Mouse (Mus musculus) bone marrow, adult 2 months (tissue): Measurements from ENCODE around the gene Spata5. TPM values are rescaled to one million over a fixed set of nuclear protein-coding genes. Genes with fewer than 3 reads are reported as not detected.
"Not testable (repeated sequence)": the region's sequence is repeated elsewhere in the genome, so short reads cannot be mapped to it uniquely, and the experiment has no call there.

Experiments used
- H3K27ac ChIP-seq: fragments of 200-500 bp; 2 replicates; pipeline ENCODE4 v1.5.1; 2012; ENCODE audit warnings: low read depth, mild to moderate bottlenecking, control low read depth, inconsistent platforms, low read length; ENCODE audit not compliant: control insufficient read depth, poor library complexity, insufficient read depth
- H3K4me1 ChIP-seq: fragments of 200-500 bp; 2 replicates; pipeline ENCODE4 v1.6.1; 2011; ENCODE audit warnings: low read length; ENCODE audit not compliant: control insufficient read depth, insufficient read depth
- H3K4me3 ChIP-seq: fragments of 200-500 bp; replicated peaks from 2 replicates; pipeline ENCODE3; 2011; ENCODE audit warnings: mild to moderate bottlenecking, low read depth, low read length, control low read depth; ENCODE audit not compliant: control insufficient read depth
- CTCF ChIP-seq: fragments of 200-500 bp; IDR thresholded peaks from 2 replicates; pipeline ENCODE4 v1.5.1; 2011; ENCODE audit warnings: low read length, control low read depth; ENCODE audit not compliant: control insufficient read depth, insufficient read depth
- POLR2A ChIP-seq: fragments of 200-500 bp; IDR thresholded peaks from 2 replicates; pipeline ENCODE4 v1.6.1; 2011; ENCODE audit warnings: low read depth, mild to moderate bottlenecking, control low read depth, low read length, borderline replicate concordance; ENCODE audit not compliant: control insufficient read depth
- WGBS: fragments of 180-500 bp; shearing (Covaris S2); methylation state at CpG from one replicate; pipeline ENCODE4 v1.1.7; 2018; 5-methylcytosine and 5-hydroxymethylcytosine counted together
- polyA plus RNA-seq: library from polyadenylated mRNA; stranded (reverse); fragments of >200 nt; gene quantifications from 2 replicates; pipeline ENCODE4 v1.2.4, GENCODE M21; 2011; ENCODE audit warnings: low replicate concordance; ENCODE audit not compliant: missing spikeins, insufficient read depth, insufficient read length

The Spata5 gene
- polyA plus RNA-seq, 1 experiment: 11.7 TPM

DNA sequence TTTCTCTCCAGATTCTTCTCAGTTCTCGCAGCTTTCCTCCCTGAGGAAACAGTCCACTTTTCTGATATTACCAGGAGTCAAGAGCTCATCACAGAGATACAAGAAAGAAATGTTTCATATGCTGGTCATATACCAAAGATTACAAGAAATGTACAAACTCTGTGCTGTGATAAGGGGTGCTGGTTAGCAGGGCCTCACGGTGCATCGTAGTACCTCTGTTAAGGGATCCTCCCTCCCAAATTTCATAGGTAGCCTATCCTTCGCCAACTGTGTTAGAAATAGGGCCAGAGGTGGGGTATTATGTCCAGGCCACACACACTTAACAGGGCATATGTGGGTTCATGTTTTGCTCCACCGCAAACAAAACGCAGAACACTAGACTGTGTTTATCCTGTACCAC is 157.1 kb downstream of the Spata5 start:
- no peak overlapping the region for H3K27ac ChIP-seq
- 87% methylated on average over 6 of the region's 6 CpGs for WGBS
- no peaks in the 10 kb centered on the region for H3K4me1 ChIP-seq
- H3K4me3 ChIP-seq: no peak overlapping the region
- TF ChIP-seq CTCF: no peak
- TF ChIP-seq POLR2A: no peak

- WGBS: 80% methylated on average over 3 of the region's 3 CpGs
- no peak overlapping the region for H3K4me3 ChIP-seq
- H3K27ac ChIP-seq: no peak overlapping the region
- no peak for TF ChIP-seq POLR2A
- no peak for TF ChIP-seq CTCF
- H3K4me1 ChIP-seq: no peaks in the 10 kb centered on the region
These were observed 158.0 kb downstream of the Spata5 start for GRCm38 (mm10) chr3:37577706-37578105.

GRCm38 (mm10) chr3:37584576-37584975 is 164.9 kb downstream of the Spata5 start:
- Histone ChIP-seq H3K4me3 (no peak overlapping the region), H3K27ac (no peak overlapping the region), H3K4me1 (no peaks in the 10 kb centered on the region)
- TF ChIP-seq CTCF (no peak), POLR2A (no peak)
- 52% methylated on average over 5 of the region's 5 CpGs for WGBS

DNA sequence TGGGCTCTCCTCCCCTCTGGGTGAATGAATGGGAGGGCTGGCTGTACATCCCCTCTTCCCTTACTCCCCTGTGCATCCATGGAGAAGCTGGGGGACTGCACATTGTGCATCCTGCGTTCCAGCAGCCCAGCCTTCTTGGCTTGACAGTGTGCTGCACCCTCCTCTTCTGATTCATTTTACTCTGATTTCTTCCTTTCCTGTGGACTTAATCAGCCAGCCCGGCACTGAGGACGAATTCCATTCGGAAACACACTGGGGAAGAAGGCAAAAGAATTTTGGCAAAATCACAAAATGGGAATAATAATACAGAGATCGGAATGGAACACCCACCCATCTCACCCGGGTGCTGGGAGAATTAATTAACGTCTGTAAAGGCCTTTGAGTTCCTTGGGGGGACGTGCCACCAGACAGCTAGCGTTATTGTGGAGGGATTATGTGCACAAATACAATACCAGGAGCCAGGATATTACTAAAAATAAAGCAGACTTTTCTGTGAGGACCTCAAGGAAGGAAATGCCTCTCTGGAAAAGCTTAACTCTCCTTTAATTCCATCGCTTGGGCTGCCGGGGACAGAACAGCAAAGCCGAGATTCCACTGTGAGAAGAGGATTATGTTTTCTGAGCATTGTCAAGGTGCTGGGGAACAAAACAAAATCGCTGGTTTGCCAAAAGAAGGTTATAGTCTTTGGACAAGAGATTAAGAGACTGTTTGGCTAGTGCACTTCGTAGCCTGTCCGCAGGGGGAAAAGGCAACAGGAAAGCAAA is 166.5 kb downstream of the Spata5 start:
- Histone ChIP-seq H3K4me3 (no peak overlapping the region), H3K27ac (no peak overlapping the region), H3K4me1 (no peaks in the 10 kb centered on the region)
- WGBS: 81% methylated on average over 15 of the region's 15 CpGs
- TF ChIP-seq CTCF: no peak
- TF ChIP-seq POLR2A: no peak

GRCm38 (mm10) chr3:37586731-37587578 is 167.3 kb downstream of the Spata5 start:
- no peak overlapping the region for H3K27ac ChIP-seq
- H3K4me1 ChIP-seq: no peaks in the 10 kb centered on the region
- 76% methylated on average over 16 of the region's 16 CpGs for WGBS
- TF ChIP-seq POLR2A: no peak
- TF ChIP-seq CTCF: no peak
- no peak overlapping the region for H3K4me3 ChIP-seq

- no peak overlapping the region for H3K27ac ChIP-seq
- no peak for TF ChIP-seq POLR2A
- 84% methylated on average over 10 of the region's 10 CpGs for WGBS
- no peaks in the 10 kb centered on the region for H3K4me1 ChIP-seq
- no peak overlapping the region for H3K4me3 ChIP-seq
These were observed 176.0 kb downstream of the Spata5 start for GRCm38 (mm10) chr3:37595721-37596120.

GRCm38 (mm10) chr3:37596519-37596918 is 176.8 kb downstream of the Spata5 start:
- Histone ChIP-seq H3K4me1 (no peaks in the 10 kb centered on the region), H3K27ac (no peak overlapping the region), H3K4me3 (no peak overlapping the region)
- whole genome bisulfite sequencing: 77% methylated on average over 6 of the region's 6 CpGs
- no peak for TF ChIP-seq POLR2A
- no peak for TF ChIP-seq CTCF

- Histone ChIP-seq H3K4me1 (no peaks in the 10 kb centered on the region), H3K27ac (no peak overlapping the region), H3K4me3 (no peak overlapping the region)
- WGBS: 79% methylated on average over 5 of the region's 5 CpGs
- TF ChIP-seq POLR2A: no peak
- TF ChIP-seq CTCF: no peak
These were observed 177.5 kb downstream of the Spata5 start for GRCm38 (mm10) chr3:37597200-37597599.

GRCm38 (mm10) chr3:37599641-37600040 is 179.9 kb downstream of the Spata5 start:
- not testable (repeated sequence) for H3K4me3 ChIP-seq, H3K27ac ChIP-seq, H3K4me1 ChIP-seq
- 85% methylated on average over 14 of the region's 14 CpGs for WGBS
